Mouse (Mus musculus) liver, postnatal 0 days (tissue): ENCODE data around the gene Dnase1l1.

Source experiments
- CTCF ChIP-seq: sonication (generic); IDR thresholded peaks from 2 replicates; pipeline ENCODE4 v1.5.1; 2016; ENCODE audit warnings: antibody characterized with exemption, low read depth
- EP300 ChIP-seq: IDR thresholded peaks from 2 replicates; pipeline ENCODE4 v1.6.1; 2016; ENCODE audit warnings: antibody characterized with exemption, low read depth, mild to moderate bottlenecking

GRCm38 (mm10) chrX:74277916-74278315 is 4.2 kb downstream of the Dnase1l1 start:
- no peak for TF ChIP-seq CTCF
- TF ChIP-seq EP300 = no peak
